Mouse (Mus musculus) thymus, postnatal 25 days (tissue): ENCODE data around the gene Cacna1e.

Experiments
- DNase-seq: peaks from one replicate; pipeline ENCODE4 v3.0.0; 2022

Cacna1e gene

DNA sequence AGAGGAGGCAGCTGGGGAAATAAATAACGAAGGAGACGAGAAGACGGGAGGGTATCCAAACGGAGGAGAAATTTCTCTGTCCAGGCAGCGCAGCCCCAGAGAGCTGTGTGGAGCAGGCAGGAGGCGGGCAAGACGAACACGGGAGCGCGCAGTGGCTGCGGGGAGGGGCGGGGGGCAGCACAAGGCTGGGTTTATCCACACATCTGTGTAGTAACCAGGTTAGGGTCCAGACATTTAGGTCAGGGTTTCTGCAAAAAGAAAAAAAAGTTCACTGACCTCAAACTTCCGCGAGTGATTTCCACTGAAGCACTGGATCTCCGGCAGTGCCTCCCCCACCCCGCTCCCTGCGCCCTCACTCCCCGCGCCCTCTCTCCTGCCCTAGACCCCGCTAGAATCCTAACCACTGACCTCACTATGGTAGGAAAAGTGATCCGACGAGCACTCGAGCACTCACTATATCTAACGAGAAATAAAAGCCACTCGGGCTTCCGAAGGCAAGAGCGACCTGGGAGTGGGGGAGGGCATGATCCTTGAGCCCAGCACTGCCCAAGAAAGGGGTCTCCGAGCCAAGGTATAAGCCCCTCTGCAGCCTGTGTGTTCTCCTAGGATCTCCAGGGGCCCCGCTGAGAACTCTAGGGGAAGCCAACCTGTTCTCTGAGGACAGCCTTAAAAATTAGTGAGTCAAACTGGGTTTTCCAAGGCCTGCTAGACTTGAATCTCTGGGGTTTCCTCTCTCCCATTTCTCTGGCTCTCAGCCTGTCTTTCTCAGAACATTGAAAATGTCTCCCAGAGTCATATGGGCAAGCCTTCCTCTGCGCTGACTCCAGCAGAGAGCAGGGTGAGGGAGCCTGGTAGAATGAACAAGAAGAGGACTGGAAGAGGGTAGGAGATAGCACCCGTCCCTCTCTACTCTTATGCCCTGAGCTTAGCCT lies at the start of gene Cacna1e:
Gene Cacna1e, minus strand, starts transcription at position 227 of the 932 bp plus-strand sequence.
- no peak for DNase-seq

DNA sequence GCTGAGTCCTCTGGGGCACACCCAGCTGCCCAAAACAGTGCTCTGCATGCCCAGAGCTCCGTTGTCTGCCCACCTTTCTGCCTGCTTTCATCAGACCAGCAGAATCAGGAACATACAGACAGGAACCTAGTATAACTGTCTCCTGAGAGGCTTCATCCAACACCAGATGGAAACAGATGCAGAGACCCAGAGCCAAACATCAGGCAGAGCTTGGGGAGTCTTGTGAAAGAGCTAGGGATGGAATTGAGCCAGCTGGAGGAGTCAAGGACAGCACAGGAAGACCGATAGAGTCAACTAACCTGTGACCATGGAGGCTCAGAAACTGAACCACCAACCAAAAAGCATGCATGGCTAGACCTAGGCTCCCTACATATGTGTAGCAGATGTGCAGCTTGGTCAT lies 34.1 kb upstream of the Cacna1e start:
- no peak for DNase-seq

- no peak for DNase-seq
Observed at GRCm38 (mm10) chr1:154917438-154917837, 33.1 kb upstream of the Cacna1e start.

- no peak for DNase-seq
Observed at GRCm38 (mm10) chr1:154909554-154909953, 25.3 kb upstream of the Cacna1e start.

DNA sequence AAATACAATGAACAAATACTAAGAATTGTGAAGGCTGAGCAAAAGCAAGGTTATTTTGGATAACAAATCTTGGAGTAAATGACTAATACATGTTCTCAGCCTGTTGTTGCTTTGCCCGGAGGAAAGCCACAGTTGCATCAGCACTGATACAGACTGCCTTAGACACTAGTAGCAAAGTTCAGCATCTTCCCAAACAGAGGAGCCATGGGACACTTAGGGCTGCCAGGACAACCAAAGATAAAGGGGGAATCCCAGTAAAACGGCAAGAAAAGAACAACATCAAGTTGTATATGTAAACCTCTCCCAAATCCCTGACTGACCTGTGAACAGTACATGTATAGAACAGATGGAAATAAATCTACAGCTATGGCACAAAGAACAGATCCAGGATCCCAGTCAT lies 13.1 kb upstream of the Cacna1e start:
- no peak for DNase-seq

DNA sequence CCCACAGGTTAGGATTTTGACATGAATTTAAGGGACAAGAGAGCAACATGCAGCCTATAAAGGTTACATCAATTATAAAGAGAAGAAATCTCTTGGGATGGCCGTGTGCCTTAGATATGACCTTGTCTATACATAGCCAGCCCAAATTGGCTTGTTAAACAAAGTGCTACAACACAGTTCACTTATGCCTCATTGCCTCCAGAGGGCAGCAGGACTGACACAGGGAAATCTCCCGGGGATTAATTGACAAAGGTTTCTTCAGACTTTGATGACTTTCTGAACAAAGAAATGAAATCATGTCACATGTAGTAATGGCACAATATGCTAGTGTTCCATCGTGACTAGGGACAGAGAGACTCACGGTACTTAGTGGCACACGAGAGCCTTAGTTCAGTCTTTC lies 5.9 kb upstream of the Cacna1e start:
- no peak for DNase-seq

DNA sequence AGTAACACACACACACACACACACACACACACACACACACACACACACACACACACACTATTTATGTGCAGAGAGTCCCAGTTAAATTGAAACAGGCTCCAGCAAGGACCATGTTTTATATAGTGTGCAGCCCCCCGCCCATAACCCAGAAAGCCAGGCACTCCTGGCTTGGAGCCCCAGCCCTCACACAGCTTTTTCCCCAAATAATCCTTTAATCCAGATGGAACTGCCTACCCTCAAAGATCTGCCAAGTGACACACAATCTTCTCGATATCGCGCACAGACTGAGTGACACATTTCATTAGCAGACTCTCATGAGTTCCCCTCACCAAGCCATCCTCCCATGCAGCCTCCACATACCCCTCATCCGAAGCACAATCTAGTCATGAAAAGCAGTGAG lies 4.2 kb upstream of the Cacna1e start:
- no peak for DNase-seq

GRCm38 (mm10) chr1:154888018-154888417 lies 3.7 kb upstream of the Cacna1e start:
- no peak for DNase-seq

DNA sequence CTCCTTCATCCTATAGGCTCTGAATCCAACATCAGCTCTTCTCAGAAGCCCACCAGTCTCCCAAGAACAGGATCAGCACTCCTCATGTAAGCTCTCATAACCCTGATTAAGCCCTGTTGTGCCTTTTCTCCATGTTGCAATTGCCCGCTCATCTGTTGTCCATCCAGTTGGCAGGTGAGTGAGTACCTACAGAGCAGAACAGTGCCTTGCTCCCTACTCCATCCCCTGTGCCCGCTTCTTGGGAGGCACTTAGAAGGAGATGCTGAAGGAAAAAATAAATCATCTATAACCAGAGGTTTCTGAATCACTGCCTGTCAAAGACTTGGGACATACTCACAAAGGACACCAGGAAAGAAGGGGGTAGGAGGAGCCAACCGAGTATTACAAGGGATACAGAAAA lies 3.2 kb upstream of the Cacna1e start:
- DNase-seq = no peak

- no peak for DNase-seq
Observed at GRCm38 (mm10) chr1:154886611-154887010, 2.3 kb upstream of the Cacna1e start.

DNA sequence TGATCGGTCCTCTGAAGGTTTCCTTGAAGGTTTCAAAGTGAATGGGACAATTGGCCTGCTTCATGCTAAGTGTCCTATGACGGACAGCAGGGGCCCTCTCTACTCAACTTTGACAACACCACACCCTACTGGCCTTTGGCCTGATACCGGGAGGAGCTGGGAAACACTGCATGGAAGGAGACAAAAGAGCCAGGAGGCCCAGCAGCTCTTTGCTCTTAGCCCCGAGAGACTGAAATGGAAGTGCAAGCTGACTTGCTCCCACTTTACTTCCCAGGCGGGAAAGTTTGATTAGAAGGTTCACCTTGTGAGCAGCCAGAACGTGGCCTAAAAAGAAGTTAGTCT lies 877 bp upstream of the Cacna1e start:
- DNase-seq = no peak

DNA sequence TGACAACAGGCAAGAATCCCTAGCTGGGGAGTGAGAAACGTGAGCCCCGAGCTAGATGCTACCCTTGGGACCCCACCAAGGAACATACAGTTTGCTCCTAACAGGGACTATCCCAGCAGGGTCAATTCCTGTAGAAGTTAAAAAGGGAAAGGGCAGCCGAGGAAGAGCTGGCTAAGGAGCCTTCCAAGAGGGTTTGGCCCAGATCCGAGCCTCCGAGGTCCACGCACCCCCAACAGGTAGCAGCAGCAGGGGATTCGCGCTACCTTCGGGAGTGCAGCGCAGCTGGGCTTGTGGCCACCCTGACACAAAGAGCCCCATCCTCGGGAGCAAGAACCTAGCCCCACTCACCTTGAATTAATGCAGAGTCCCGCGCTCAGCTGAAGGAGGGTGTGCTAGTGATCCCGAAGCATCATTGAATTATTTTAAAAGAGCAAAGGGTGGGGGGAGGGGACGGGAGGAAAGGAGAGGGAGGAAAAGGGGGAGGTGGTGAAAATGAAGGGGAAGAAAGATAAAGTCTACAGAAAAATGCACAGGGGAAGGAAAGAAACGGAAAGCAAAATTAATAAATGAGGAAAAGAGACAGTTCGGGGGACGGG lies 607 bp downstream of the Cacna1e start:
- no peak for DNase-seq

GRCm38 (mm10) chr1:154865981-154866380 lies 18.3 kb downstream of the Cacna1e start:
- DNase-seq = no peak

DNA sequence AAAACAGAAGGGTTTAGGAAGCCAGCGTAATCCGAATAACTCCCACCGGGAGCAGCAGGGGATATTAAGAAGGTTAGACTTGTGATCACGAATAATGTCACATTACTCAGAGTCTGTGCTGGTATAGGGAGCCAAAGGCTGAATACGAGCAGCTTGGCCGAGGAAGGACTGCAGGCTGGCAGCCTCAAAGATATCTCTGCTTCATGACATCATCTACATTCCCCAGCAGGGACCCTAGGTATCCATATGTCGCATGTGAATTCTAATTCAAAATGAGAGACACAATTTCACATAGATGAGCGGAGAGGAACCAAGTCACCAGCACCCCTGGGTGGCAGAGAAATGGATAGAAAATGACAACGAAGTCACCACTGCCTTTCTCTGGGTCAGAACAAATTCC lies 22.9 kb downstream of the Cacna1e start:
- no peak for DNase-seq

DNA sequence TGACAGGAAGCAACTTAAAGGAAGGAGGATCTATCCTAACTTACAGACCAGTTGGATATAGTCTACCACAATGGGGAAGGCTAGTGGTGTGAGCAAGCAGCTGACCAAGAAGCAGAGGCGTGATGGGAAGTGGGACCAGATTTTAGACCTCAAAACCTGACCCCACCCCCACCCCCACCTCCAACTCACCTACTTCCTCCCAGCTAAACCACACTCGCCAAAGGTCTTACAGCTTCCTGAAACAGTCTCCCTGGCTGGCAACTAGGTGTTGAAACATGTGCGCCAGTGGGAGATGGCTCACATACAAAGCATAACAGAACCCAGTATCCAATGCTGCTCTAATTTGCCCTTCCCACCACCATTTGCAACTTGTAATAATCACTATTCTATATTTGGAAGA lies 29.7 kb downstream of the Cacna1e start:
- DNase-seq = no peak

GRCm38 (mm10) chr1:154850515-154851287 lies 33.6 kb downstream of the Cacna1e start:
- no peak for DNase-seq

- DNase-seq = no peak
Observed at GRCm38 (mm10) chr1:154848683-154849579, 35.4 kb downstream of the Cacna1e start.

DNA sequence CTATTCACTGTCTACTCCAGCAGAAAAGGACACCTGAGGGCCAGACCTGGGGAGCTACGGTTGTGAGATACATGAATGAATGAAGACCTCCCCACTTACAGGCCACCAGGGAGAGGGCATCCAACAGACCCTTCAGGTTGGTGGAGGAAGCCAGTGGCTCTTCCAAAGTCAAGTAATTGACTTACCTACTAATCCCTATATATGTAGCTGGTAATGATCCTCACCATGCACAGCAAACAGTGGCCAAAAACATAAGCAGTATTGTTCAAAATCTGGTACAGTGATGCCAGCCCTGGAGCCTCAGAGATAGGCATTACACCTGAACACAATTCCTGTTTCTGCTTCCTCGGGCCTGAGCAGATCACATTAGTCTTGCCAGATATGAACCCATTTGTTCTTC lies 37.4 kb downstream of the Cacna1e start:
- no peak for DNase-seq

DNA sequence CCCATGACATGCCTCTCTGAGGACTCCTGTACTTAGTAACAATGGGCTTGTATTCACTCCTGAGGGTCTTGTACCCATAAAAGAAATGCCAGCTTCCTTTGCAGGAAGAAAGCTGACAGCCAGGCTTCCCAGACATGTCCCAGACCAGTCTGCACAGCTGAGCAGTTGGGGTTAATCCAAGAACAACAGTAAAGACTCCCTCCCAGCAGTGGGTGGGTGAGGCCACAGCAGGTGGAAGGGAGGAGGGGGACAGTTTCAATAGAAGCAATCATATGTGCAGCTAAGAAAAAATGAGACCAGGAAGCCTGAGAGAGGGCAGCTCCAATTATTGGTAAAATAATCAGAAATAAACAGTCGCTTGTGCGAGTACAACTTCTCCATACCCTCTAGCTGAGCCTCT lies 40.9 kb downstream of the Cacna1e start:
- no peak for DNase-seq

DNA sequence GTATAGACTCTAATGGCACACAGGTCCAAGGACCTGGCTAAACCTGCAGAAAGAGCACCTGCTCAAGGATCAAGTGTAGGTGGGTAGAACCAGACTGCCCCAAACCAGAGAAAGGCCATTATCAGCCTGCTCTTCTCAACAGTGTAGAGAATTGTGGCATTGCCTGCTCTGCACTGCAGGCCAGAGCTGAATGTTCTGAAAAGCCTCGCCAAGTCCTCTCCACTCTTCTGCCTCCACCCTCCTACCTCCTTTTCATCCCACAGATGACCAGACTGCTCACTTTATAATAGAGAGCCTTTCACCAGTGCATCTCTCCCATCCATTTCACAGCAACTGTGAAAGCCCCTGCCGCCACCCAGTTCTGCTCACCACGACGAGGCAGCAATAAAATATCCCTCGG lies 42.0 kb downstream of the Cacna1e start:
- DNase-seq = no peak

GRCm38 (mm10) chr1:154841057-154841630 lies 43.2 kb downstream of the Cacna1e start:
- no peak for DNase-seq

- DNase-seq = no peak
Observed at GRCm38 (mm10) chr1:154839272-154839671, 45.0 kb downstream of the Cacna1e start.
